Mouse (Mus musculus) liver, adult 10 weeks (tissue): ENCODE results near the gene Cfap52. TPM values are rescaled to one million over a fixed set of nuclear protein-coding genes. Genes with fewer than 3 reads are reported as not detected.

Source experiments
- polyA plus RNA-seq: library from polyadenylated mRNA; stranded (reverse); fragments of 350-450 nt; fragmentation: Illumina TruSeq; extraction: RNeasy Lipid Tissue Mini Kit (QIAGEN cat#74804); gene quantifications from one replicate; pipeline ENCODE4 v1.2.3, GENCODE M21; 2014; ENCODE audit warnings: low read depth, low replicate concordance

Cfap52 gene
- not detected for polyA plus RNA-seq

DNA sequence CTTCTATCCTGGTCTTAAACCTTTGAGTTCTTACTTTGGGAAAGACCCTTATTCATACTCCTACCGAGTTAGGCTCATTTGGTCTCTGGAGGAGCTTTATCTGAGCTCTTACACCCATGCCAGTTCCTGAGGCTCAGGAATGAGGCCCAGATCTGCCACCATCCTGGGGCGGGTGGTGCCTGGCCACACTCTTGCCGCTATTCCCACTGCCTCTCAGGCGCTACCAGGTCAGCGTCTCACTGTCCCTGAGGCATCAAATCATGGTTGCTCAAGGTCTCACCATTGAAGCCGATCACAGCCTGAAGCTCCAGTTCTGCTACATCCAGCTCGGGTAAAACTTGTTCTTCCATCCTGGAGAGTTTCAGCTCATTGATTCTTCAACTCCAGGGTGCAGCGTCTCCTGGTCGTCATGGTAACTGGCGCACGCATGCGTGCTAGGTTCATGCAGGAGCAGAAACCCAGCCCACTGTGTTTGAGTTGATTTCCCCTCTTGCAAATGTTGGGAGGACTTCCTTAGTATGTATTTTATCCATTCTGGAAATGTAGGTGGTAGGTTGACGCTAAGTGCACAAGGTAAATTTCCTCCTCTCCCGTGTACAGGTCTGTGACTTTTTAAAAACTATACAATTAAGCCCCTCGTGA lies at the start of gene Cfap52:
Gene Cfap52, minus strand, starts transcription at position 410 of the 642 bp plus-strand sequence.

DNA sequence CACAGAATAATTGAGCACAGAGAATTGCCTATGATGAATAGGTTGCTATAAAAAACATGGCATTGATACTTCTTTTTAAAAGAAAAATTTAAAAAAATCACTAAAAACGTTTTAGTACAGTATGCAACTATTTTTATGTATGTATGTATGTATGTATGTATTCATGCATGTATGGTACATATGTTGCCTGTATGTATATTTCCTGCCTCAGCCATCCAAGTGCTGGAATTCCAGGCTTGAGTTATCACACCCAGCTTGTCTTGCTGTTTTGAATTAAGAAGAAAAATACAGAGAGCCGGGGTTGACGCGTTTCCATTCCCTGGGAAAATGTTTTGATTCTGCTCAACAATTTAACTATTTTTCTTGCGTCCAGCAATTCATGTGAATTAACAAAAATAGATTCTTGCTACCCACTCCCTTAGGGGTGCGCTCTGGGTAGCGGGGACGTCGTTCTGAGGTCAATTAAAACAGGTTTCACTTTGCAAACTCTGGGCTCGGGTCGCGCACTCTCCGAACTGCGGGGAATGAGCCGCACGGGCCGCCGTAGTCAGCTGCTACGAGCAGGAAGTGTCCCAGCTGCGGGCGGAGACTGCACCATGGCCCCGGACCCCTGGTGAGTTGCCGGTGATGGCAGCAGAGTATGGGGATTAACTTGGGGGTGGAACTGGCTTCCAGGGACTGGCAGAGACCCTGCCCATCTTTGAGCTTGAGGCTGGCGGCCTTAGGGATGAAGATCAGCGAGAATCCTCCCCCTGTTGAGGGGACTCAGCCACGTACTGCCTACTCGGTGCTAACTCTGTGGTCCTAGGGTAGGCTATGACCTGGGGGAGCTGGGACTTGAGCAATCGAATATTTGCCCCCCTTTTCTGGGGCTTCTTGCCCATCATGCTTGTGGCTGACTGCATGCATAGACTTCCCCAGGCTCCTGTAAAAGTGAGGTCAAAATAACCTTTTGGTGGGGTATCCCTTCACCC lies 741 bp upstream of the Cfap52 start, which contains the start of gene Stx8:
Gene Stx8, plus strand, starts transcription at position 289 of the 974 bp plus-strand sequence.

DNA sequence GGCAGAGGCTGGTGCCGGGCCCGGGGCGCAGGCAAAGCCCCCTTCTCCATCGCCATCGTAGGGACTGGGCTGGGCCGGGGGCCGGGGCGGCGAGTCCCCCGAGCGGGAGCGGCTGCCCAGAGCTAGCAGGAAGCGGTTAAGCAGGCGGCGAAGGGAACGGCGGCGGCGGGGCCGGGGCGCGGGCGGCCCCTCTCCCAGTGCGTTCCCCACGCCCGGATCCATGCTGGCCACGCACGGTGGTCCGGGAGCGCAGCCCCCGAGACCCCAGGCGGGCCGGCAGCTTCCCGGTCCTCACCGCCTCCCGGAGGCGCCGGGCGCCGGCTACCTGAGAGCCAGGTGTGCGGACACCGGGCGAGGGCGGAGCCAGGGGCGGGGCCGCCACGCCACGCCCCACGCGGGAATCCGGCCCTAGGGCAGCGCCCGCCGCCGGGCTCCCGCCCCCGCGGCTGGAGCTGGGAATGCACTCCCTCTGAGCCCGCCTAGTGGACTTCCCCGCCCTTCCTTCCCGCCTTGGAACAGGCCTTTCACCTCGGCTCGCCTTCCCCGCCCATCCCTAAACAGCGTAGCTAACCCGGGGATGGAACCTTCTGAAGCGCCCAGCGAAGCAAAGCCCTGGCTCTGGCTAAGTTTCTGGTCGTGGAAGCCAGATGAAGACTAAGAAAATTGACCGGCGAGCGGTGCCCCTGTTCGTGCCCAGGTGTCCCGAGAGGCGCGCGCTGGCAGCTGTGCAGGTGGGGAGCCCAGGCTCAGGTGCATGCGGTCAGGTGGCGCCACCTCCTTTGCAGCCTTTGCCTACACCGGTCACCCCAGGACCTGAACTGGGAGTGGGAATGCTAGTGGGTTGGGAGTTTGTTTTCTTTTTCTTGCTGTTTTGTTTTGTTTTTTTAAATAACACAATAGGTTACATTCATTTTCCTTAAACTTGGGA lies 43.4 kb downstream of the Cfap52 start, which contains the start of gene Usp43:
Gene Usp43, minus strand, starts transcription at position 327 of the 928 bp plus-strand sequence.

Other genes with a start within 250 kb of the Cfap52 start
- 0.13 TPM for gene Glp2r, start 194.5 kb downstream of the Cfap52 start, polyA plus RNA-seq
- gene Gsg1l2, start 191.0 kb downstream of the Cfap52 start, polyA plus RNA-seq = not detected
- not detected for gene Dhrs7c, start 167.5 kb downstream of the Cfap52 start, polyA plus RNA-seq
- gene Usp43, start 43.5 kb downstream of the Cfap52 start, polyA plus RNA-seq = not detected
- gene Stx8, start 542 bp upstream of the Cfap52 start, polyA plus RNA-seq = 16.3 TPM